Mouse (Mus musculus) embryonic facial prominence, embryonic 12.5 days (tissue): ENCODE results near the gene Mettl18. TPM values are rescaled to one million over a fixed set of nuclear protein-coding genes. Genes with fewer than 3 reads are reported as not detected.
"Not testable (repeated sequence)": the region's sequence is repeated elsewhere in the genome, so short reads cannot be mapped to it uniquely, and the experiment has no call there.

ENCODE experiments used
- ATAC-seq: fragments of 200-750 bp; cut with Nextera tagmentation; 2 replicates; pipeline ENCODE4 v1.8.0; 2017; ENCODE audit not compliant: insufficient number of reproducible peaks, insufficient read depth, low FRiP score, low TSS enrichment
- H3K27ac ChIP-seq: fragments of 300-500 bp; sonication (generic); 2 replicates; pipeline ENCODE4 v1.5.1; 2016; ENCODE audit warnings: mild to moderate bottlenecking
- H3K27me3 ChIP-seq: fragments of 300-500 bp; sonication (generic); 2 replicates; pipeline ENCODE4 v1.6.1; 2016; ENCODE audit warnings: mild to moderate bottlenecking, moderate library complexity
- H3K36me3 ChIP-seq: fragments of 300-500 bp; sonication (generic); 2 replicates; pipeline ENCODE4 v1.6.1; 2016; ENCODE audit warnings: mild to moderate bottlenecking
- H3K4me1 ChIP-seq: fragments of 300-500 bp; sonication (generic); 2 replicates; pipeline ENCODE4 v1.6.1; 2016
- H3K4me2 ChIP-seq: fragments of 300-500 bp; sonication (generic); replicated peaks from 2 replicates; pipeline ENCODE4 v1.6.1; 2016; ENCODE audit warnings: mild to moderate bottlenecking, moderate library complexity
- H3K4me3 ChIP-seq: fragments of 300-500 bp; sonication (generic); 2 replicates; pipeline ENCODE4 v1.5.1; 2016; ENCODE audit warnings: mild to moderate bottlenecking
- H3K9ac ChIP-seq: fragments of 300-500 bp; sonication (generic); 2 replicates; pipeline ENCODE4 v1.6.1; 2016; ENCODE audit warnings: mild to moderate bottlenecking, moderate library complexity
- H3K9me3 ChIP-seq: fragments of 300-500 bp; sonication (generic); 2 replicates; pipeline ENCODE4 v1.6.1; 2016; ENCODE audit warnings: mild to moderate bottlenecking, moderate library complexity
- WGBS: fragments of 180-500 bp; shearing (Covaris S2); methylation state at CpG from one replicate; pipeline ENCODE4 v1.1.7; 2016; 5-methylcytosine and 5-hydroxymethylcytosine counted together
- polyA plus RNA-seq: library from polyadenylated mRNA; unstranded; fragments of >200 nt; fragmentation: Nextera tagmentation; extraction: Ambion mirVana; gene quantifications from 2 replicates; pipeline ENCODE4 v1.2.1, GENCODE M21; 2016

Mettl18 gene
- polyA plus RNA-seq, 1 experiment from 2014 or later, result 9.2 TPM

- 79% methylated on average over 3 of the region's 3 CpGs for WGBS
These were observed 9.6 kb downstream of the Mettl18 start for GRCm38 (mm10) chr1:164004311-164004710.

GRCm38 (mm10) chr1:164009235-164009634 is 14.5 kb downstream of the Mettl18 start:
- no peak overlapping the region for H3K4me3 ChIP-seq
- no peaks in the 10 kb centered on the region for H3K4me1 ChIP-seq
- WGBS, result 42% methylated on average over 2 of the region's 2 CpGs
- H3K27ac ChIP-seq, result no peak overlapping the region
- no peaks in the 10 kb centered on the region for H3K36me3 ChIP-seq
- H3K9me3 ChIP-seq, result no peaks in the 10 kb centered on the region
- no peak for ATAC-seq
- H3K4me2 ChIP-seq, result no peak overlapping the region
- no peak overlapping the region for H3K9ac ChIP-seq
- H3K27me3 ChIP-seq, result no peaks in the 10 kb centered on the region

More at GRCm38 (mm10) chr1:164004311-164004710, 9.6 kb downstream of the Mettl18 start:
- H3K4me1 ChIP-seq, result no peaks in the 10 kb centered on the region
- no peaks in the 10 kb centered on the region for H3K36me3 ChIP-seq
- H3K4me2 ChIP-seq, result no peak overlapping the region
- no peak overlapping the region for H3K27ac ChIP-seq
- no peak overlapping the region for H3K9ac ChIP-seq
- no peaks in the 10 kb centered on the region for H3K9me3 ChIP-seq
- no peak for ATAC-seq
- no peak overlapping the region for H3K4me3 ChIP-seq
- H3K27me3 ChIP-seq, result no peaks in the 10 kb centered on the region

- Histone ChIP-seq H3K36me3 (no peaks in the 10 kb centered on the region), H3K4me3 (no peak overlapping the region), H3K4me1 (no peaks in the 10 kb centered on the region), H3K4me2 (no peak overlapping the region), H3K9ac (no peak overlapping the region), H3K27ac (no peak overlapping the region), H3K9me3 (no peaks in the 10 kb centered on the region), H3K27me3 (no peaks in the 10 kb centered on the region)
- 60% methylated on average over 1 of the region's 1 CpGs for WGBS
- no peak for ATAC-seq
These were observed 19.9 kb downstream of the Mettl18 start for GRCm38 (mm10) chr1:164014616-164015015.

GRCm38 (mm10) chr1:164018221-164018896 is 23.7 kb downstream of the Mettl18 start:
- ATAC-seq, result no peak

GRCm38 (mm10) chr1:164019789-164020188 is 25.1 kb downstream of the Mettl18 start:
- Histone ChIP-seq H3K9me3 (no peaks in the 10 kb centered on the region), H3K36me3 (no peaks in the 10 kb centered on the region), H3K4me1 (no peaks in the 10 kb centered on the region), H3K9ac (no peak overlapping the region), H3K4me2 (no peak overlapping the region), H3K27ac (no peak overlapping the region), H3K4me3 (no peak overlapping the region), H3K27me3 (no peaks in the 10 kb centered on the region)
- no peak for ATAC-seq
- WGBS, result 75% methylated on average over 6 of the region's 6 CpGs

More at GRCm38 (mm10) chr1:164018221-164018896, 23.7 kb downstream of the Mettl18 start:
- Histone ChIP-seq H3K9me3 (no peaks in the 10 kb centered on the region), H3K4me2 (no peak overlapping the region), H3K27me3 (no peaks in the 10 kb centered on the region), H3K36me3 (no peaks in the 10 kb centered on the region), H3K27ac (no peak overlapping the region), H3K4me1 (no peaks in the 10 kb centered on the region), H3K9ac (no peak overlapping the region), H3K4me3 (no peak overlapping the region)
- 85% methylated on average over 16 of the region's 16 CpGs for WGBS

- not testable (repeated sequence) for H3K4me2 ChIP-seq, H3K9ac ChIP-seq, H3K4me3 ChIP-seq, H3K4me1 ChIP-seq, H3K9me3 ChIP-seq, H3K27me3 ChIP-seq, H3K27ac ChIP-seq, ATAC-seq, H3K36me3 ChIP-seq
- WGBS, result 90% methylated on average over 3 of the region's 3 CpGs
These were observed 26.1 kb downstream of the Mettl18 start for GRCm38 (mm10) chr1:164020746-164021145.

GRCm38 (mm10) chr1:164022106-164022505 is 27.4 kb downstream of the Mettl18 start:
- ATAC-seq, H3K4me1 ChIP-seq, H3K27me3 ChIP-seq, H3K9ac ChIP-seq, H3K9me3 ChIP-seq, H3K27ac ChIP-seq, H3K36me3 ChIP-seq, H3K4me2 ChIP-seq, H3K4me3 ChIP-seq: not testable (repeated sequence)
- WGBS, result 74% methylated on average over 5 of the region's 5 CpGs

- Histone ChIP-seq H3K9me3 (no peaks in the 10 kb centered on the region), H3K36me3 (no peaks in the 10 kb centered on the region), H3K4me2 (no peak overlapping the region), H3K4me3 (no peak overlapping the region), H3K4me1 (no peaks in the 10 kb centered on the region), H3K27me3 (no peaks in the 10 kb centered on the region), H3K27ac (no peak overlapping the region), H3K9ac (no peak overlapping the region)
- no peak for ATAC-seq
- 87% methylated on average over 4 of the region's 4 CpGs for WGBS
These were observed 31.0 kb downstream of the Mettl18 start for GRCm38 (mm10) chr1:164025685-164026084.

GRCm38 (mm10) chr1:164027416-164027815 is 32.7 kb downstream of the Mettl18 start:
- Histone ChIP-seq H3K4me1 (no peaks in the 10 kb centered on the region), H3K9me3 (no peaks in the 10 kb centered on the region), H3K4me2 (no peak overlapping the region), H3K9ac (no peak overlapping the region), H3K27ac (no peak overlapping the region), H3K36me3 (no peaks in the 10 kb centered on the region), H3K27me3 (no peaks in the 10 kb centered on the region), H3K4me3 (no peak overlapping the region)
- WGBS, result 56% methylated on average over 5 of the region's 5 CpGs
- no peak for ATAC-seq

- H3K27me3 ChIP-seq, result no peaks in the 10 kb centered on the region
- H3K36me3 ChIP-seq, result no peaks in the 10 kb centered on the region
- no peaks in the 10 kb centered on the region for H3K9me3 ChIP-seq
- H3K4me3 ChIP-seq, result no peak overlapping the region
- H3K4me1 ChIP-seq, result no peaks in the 10 kb centered on the region
- H3K4me2 ChIP-seq, result no peak overlapping the region
- no peak overlapping the region for H3K27ac ChIP-seq
- H3K9ac ChIP-seq, result no peak overlapping the region
- no peak for ATAC-seq
- 71% methylated on average over 10 of the region's 10 CpGs for WGBS
These were observed 45.9 kb downstream of the Mettl18 start for GRCm38 (mm10) chr1:164040385-164041135.

- H3K9ac ChIP-seq, result no peak overlapping the region
- no peaks in the 10 kb centered on the region for H3K4me1 ChIP-seq
- no peaks in the 10 kb centered on the region for H3K9me3 ChIP-seq
- WGBS, result 66% methylated on average over 3 of the region's 3 CpGs
- no peak overlapping the region for H3K27ac ChIP-seq
- no peaks in the 10 kb centered on the region for H3K27me3 ChIP-seq
- no peak for ATAC-seq
- no peak overlapping the region for H3K4me2 ChIP-seq
- H3K36me3 ChIP-seq, result no peaks in the 10 kb centered on the region
- H3K4me3 ChIP-seq, result no peak overlapping the region
These were observed 48.9 kb downstream of the Mettl18 start for GRCm38 (mm10) chr1:164043549-164043948.
